Mouse (Mus musculus) gastrocnemius, adult 2 months (tissue): ENCODE results near the gene Gm4969. TPM values are rescaled to one million over a fixed set of nuclear protein-coding genes. Genes with fewer than 3 reads are reported as not detected.

Experiments
- DNase-seq: peaks from one replicate; pipeline ENCODE4 v3.0.0; 2022
- H3K27ac ChIP-seq: fragments of 200-600 bp; 2 replicates; pipeline ENCODE4 v1.8.1; 2022; ENCODE audit warnings: mild to moderate bottlenecking
- H3K4me3 ChIP-seq: fragments of 200-600 bp; 2 replicates; pipeline ENCODE4 v1.8.1; 2022; ENCODE audit warnings: mild to moderate bottlenecking, moderate library complexity
- CTCF ChIP-seq: fragments of 200-600 bp; IDR thresholded peaks from 2 replicates; pipeline ENCODE4 v1.8.1; 2022; ENCODE audit warnings: antibody characterized with exemption, mild to moderate bottlenecking, moderate library complexity
- intact Hi-C: fragments of 180-260 bp; cut with DNase I; formaldehyde crosslinking; loops from one replicate; pipeline ENCODE4 v1.15.1; 2025
- total RNA-seq, 2 experiments: library from RNA; stranded (reverse); gene quantifications; 2 replicates each; pipeline ENCODE4 v1.2.3; 2021

Gm4969 gene
- total RNA-seq, 2 experiments from 2014 or later: not detected

- intact Hi-C loops: no loop called here
- Histone ChIP-seq H3K4me3 (peak overlapping the region; percentile 87), H3K27ac (peak overlapping the region; percentile 99)
- no peak for DNase-seq
- TF ChIP-seq CTCF: no peak
These were observed 32.7 kb downstream of the Gm4969 start for GRCm38 (mm10) chr7:19085495-19085894.

GRCm38 (mm10) chr7:19084921-19085473 is 33.2 kb downstream of the Gm4969 start:
- H3K27ac ChIP-seq: peak overlapping the region; percentile 99
- peak; percentile 55 for DNase-seq
- intact Hi-C loops: no loop called here
- TF ChIP-seq CTCF: no peak
- peak overlapping the region; percentile 87 for H3K4me3 ChIP-seq

DNA sequence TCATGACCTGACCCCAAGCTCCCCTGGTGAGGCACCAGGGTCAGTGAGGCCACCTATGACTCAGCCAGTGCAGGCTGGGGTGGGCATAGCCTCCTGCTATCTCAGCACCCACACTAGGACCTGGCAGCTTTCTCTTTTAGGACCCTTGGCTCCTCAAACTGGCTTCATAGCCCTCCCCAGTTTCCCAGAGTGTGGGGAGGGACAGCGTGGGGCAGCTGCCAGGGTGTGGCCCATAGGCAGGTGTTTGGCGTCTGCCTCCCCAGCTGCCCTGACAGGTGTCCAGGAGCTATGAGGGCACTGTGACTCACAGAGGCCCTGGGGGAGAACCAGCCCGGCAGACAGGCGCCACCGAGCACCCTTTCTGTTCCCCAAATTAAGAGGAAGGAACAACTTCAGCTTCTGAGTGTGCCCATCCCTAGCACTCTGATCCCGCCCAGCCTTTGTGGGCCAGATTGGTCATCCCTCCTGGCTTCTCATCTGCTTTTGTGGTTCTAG is 33.8 kb downstream of the Gm4969 start:
- DNase-seq: peak; percentile 92
- Histone ChIP-seq H3K27ac (peak overlapping the region; percentile 99), H3K4me3 (peak overlapping the region; percentile 87)
- intact Hi-C loops: no loop called here
- TF ChIP-seq CTCF: no peak

GRCm38 (mm10) chr7:19083701-19084100 is 34.5 kb downstream of the Gm4969 start, which contains the start of gene Dmpk:
Dmpk (plus strand) TSS chr7:19083849.
- no peak for TF ChIP-seq CTCF
- intact Hi-C loops: no loop called here
- Histone ChIP-seq H3K27ac (peak within 1 kb of the TSS; percentile 99), H3K4me3 (peak within 1 kb of the TSS; percentile 87)
- peak; percentile 81 for DNase-seq

- peak overlapping the region; percentile 87 for H3K4me3 ChIP-seq
- TF ChIP-seq CTCF: no peak
- peak overlapping the region; percentile 99 for H3K27ac ChIP-seq
- peak; percentile 95 for DNase-seq
- intact Hi-C loops: no loop called here
These were observed 35.1 kb downstream of the Gm4969 start for GRCm38 (mm10) chr7:19083096-19083495.

GRCm38 (mm10) chr7:19082171-19082570 is 36.0 kb downstream of the Gm4969 start:
- DNase-seq: peak; percentile 32
- Histone ChIP-seq H3K27ac (peak overlapping the region; percentile 99), H3K4me3 (peak overlapping the region; percentile 87)
- intact Hi-C loops: no loop called here
- no peak for TF ChIP-seq CTCF

- TF ChIP-seq CTCF: no peak
- Histone ChIP-seq H3K4me3 (no peak overlapping the region), H3K27ac (no peak overlapping the region)
- intact Hi-C loops: no loop called here
- DNase-seq: no peak
These were observed 37.7 kb downstream of the Gm4969 start for GRCm38 (mm10) chr7:19080451-19080950.

- intact Hi-C loops: no loop called here
- Histone ChIP-seq H3K27ac (no peak overlapping the region), H3K4me3 (no peak overlapping the region)
- TF ChIP-seq CTCF: no peak
- peak; percentile 14 for DNase-seq
These were observed 39.4 kb downstream of the Gm4969 start for GRCm38 (mm10) chr7:19078732-19079131.

- no peak for TF ChIP-seq CTCF
- no peak overlapping the region for H3K27ac ChIP-seq
- H3K4me3 ChIP-seq: peak overlapping the region; percentile 82
- intact Hi-C loops: no loop called here
- DNase-seq: peak; percentile 26
These were observed 40.4 kb downstream of the Gm4969 start for GRCm38 (mm10) chr7:19077761-19078160.

DNA sequence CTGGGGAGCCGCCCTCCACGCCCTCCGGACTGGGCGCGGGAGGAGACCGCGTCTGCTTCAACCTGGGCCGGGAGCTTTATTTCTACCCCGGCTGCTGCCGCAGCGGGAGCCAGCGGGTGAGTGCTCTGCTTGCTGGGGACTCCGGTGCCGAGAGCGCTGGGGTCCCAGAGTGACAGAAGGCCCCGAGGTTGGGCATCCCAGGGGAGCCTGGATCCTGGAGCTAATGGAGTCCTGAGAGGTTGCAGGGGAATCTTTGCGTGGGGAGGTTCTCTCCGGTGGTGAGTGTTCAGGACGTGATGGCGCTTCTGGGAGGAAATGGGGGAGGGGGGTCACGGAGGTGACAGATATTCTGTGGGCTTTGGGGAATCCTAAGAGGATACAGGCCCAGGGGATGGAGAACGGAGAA is 41.6 kb downstream of the Gm4969 start:
- Histone ChIP-seq H3K27ac (peak overlapping the region; percentile 87), H3K4me3 (peak overlapping the region; percentile 82)
- no peak for TF ChIP-seq CTCF
- intact Hi-C loops: no loop called here
- peak; percentile 55 for DNase-seq

GRCm38 (mm10) chr7:19075723-19076585 is 42.2 kb downstream of the Gm4969 start, which contains the start of gene Dmwd:
Dmwd (plus strand) TSS chr7:19076227.
- Histone ChIP-seq H3K4me3 (peak within 1 kb of the TSS; percentile 82), H3K27ac (peak within 1 kb of the TSS; percentile 87)
- intact Hi-C loops: no loop called here
- DNase-seq: peak; percentile 96
- no peak for TF ChIP-seq CTCF

DNA sequence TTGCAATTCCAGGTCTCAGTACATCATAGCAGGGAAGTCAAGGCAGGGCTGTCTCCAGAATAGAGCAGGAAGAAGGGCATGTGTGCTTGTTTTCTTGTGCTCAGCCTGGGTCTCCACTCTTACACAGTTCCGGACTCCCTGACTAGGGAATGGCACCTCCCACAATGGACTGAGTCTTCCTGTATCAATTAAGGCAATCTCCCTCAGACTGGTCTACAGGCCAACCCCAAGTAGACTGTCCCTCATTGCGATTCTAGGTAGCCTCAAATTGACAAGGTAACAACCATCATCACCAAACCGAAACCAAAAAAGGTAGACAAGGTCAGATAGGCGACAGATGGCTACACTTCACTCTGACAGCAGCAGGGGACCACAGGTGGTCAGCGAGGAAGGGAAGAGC is 42.9 kb downstream of the Gm4969 start:
- intact Hi-C loops: no loop called here
- DNase-seq: no peak
- TF ChIP-seq CTCF: no peak
- Histone ChIP-seq H3K27ac (peak overlapping the region; percentile 87), H3K4me3 (peak overlapping the region; percentile 82)

GRCm38 (mm10) chr7:19074494-19074893 is 43.7 kb downstream of the Gm4969 start:
- no peak overlapping the region for H3K4me3 ChIP-seq
- DNase-seq: no peak
- intact Hi-C loops: no loop called here
- TF ChIP-seq CTCF: peak; percentile 15; the same call in 1 of the 2 replicates
- H3K27ac ChIP-seq: no peak overlapping the region
